Mouse (Mus musculus): ENCODE measurements around the gene Suox. TPM values are rescaled to one million over a fixed set of nuclear protein-coding genes. Genes with fewer than 3 reads are reported as not detected.
"Not testable (repeated sequence)": the region's sequence is repeated elsewhere in the genome, so short reads cannot be mapped to it uniquely, and the experiment has no call there.

Gene Suox
- polyA plus RNA-seq, 1 experiment from 2014 or later = 11.4 TPM

- Histone ChIP-seq H3K4me1 (ENCODE audit: control insufficient read depth in 2 of 2, insufficient read depth in 2 of 2, low read length in 2 of 2) (peaks cover 3 to 4% of the 10 kb centered on the region in 2 experiments; a peak in 2 of 4 replicates), H3K36me3 (ENCODE audit: control insufficient read depth, insufficient read depth, low read length) (0 out of 2 replicates have a peak, but pooled peaks cover 4% of the 10 kb centered on the region), H3K9ac (ENCODE audit: low read length) (no peak overlapping the region), H3K9me3 (ENCODE audit: control insufficient read depth, low read length) (no peaks in the 10 kb centered on the region), H3K27me3 (ENCODE audit: control insufficient read depth, insufficient read depth, low read length) (no peaks in the 10 kb centered on the region), H3K4me2 (ENCODE audit: low read length) (no peak overlapping the region), H3K27ac (replicated peaks in 1 of 2; ENCODE audit: control insufficient read depth in 1 of 2, insufficient read depth in 1 of 2, low read depth in 2 of 2, low read length in 2 of 2) (no peak overlapping the region), H3K4me3 (ENCODE audit: control insufficient read depth in 1 of 2, insufficient read depth in 1 of 2, low read depth in 1 of 2, low read length in 2 of 2) (no peak overlapping the region)
- ATAC-seq (ENCODE audit: insufficient number of reproducible peaks, insufficient read depth, low FRiP score, low read depth) = no peak
- 94% methylated on average over 13 of the region's 13 CpGs for WGBS
Observed at GRCm38 (mm10) chr10:128635697-128636096, 38.2 kb downstream of the Suox start.

GRCm38 (mm10) chr10:128631571-128631970 is 42.3 kb downstream of the Suox start:
- WGBS = 30% methylated on average over 6 of the region's 6 CpGs
- ATAC-seq (ENCODE audit: insufficient number of reproducible peaks, insufficient read depth, low FRiP score, low read depth) = no peak
- Histone ChIP-seq H3K4me2 (ENCODE audit: low read length) (no peak overlapping the region), H3K4me3 (ENCODE audit: control insufficient read depth in 1 of 2, insufficient read depth in 1 of 2, low read depth in 1 of 2, low read length in 2 of 2) (no peak overlapping the region), H3K9me3 (ENCODE audit: control insufficient read depth, low read length) (no peaks in the 10 kb centered on the region), H3K4me1 (ENCODE audit: control insufficient read depth in 2 of 2, insufficient read depth in 2 of 2, low read length in 2 of 2) (no peaks in the 10 kb centered on the region), H3K9ac (ENCODE audit: low read length) (no peak overlapping the region), H3K27ac (replicated peaks in 1 of 2; ENCODE audit: control insufficient read depth in 1 of 2, insufficient read depth in 1 of 2, low read depth in 2 of 2, low read length in 2 of 2) (no peak overlapping the region), H3K36me3 (ENCODE audit: control insufficient read depth, insufficient read depth, low read length) (0 out of 2 replicates have a peak, but pooled peaks cover 4% of the 10 kb centered on the region), H3K27me3 (ENCODE audit: control insufficient read depth, insufficient read depth, low read length) (no peaks in the 10 kb centered on the region)

- not testable (repeated sequence) for H3K9me3 ChIP-seq (ENCODE audit: control insufficient read depth, low read length); H3K36me3 ChIP-seq (ENCODE audit: control insufficient read depth, insufficient read depth, low read length); ATAC-seq (ENCODE audit: insufficient number of reproducible peaks, insufficient read depth, low FRiP score, low read depth); H3K4me3 ChIP-seq (ENCODE audit: control insufficient read depth in 1 of 2, insufficient read depth in 1 of 2, low read depth in 1 of 2, low read length in 2 of 2); H3K4me1 ChIP-seq (ENCODE audit: control insufficient read depth in 2 of 2, insufficient read depth in 2 of 2, low read length in 2 of 2); H3K9ac ChIP-seq (ENCODE audit: low read length); H3K27me3 ChIP-seq (ENCODE audit: control insufficient read depth, insufficient read depth, low read length); H3K4me2 ChIP-seq (ENCODE audit: low read length); H3K27ac ChIP-seq (replicated peaks in 1 of 2; ENCODE audit: control insufficient read depth in 1 of 2, insufficient read depth in 1 of 2, low read depth in 2 of 2, low read length in 2 of 2)
- 80% methylated on average over 5 of the region's 5 CpGs for WGBS
Observed at GRCm38 (mm10) chr10:128630306-128630705, 43.6 kb downstream of the Suox start.

- no peak overlapping the region for H3K4me2 ChIP-seq (ENCODE audit: low read length)
- H3K36me3 ChIP-seq (ENCODE audit: control insufficient read depth, insufficient read depth, low read length) = peaks cover 11% of the 10 kb centered on the region
- H3K9me3 ChIP-seq (ENCODE audit: control insufficient read depth, low read length) = no peaks in the 10 kb centered on the region
- H3K4me1 ChIP-seq (ENCODE audit: control insufficient read depth in 2 of 2, insufficient read depth in 2 of 2, low read length in 2 of 2) = peaks cover 2 to 7% of the 10 kb centered on the region in 2 experiments; a peak in 3 of 4 replicates
- no peak overlapping the region for H3K9ac ChIP-seq (ENCODE audit: low read length)
- WGBS = 70% methylated on average over 2 of the region's 2 CpGs
- H3K27me3 ChIP-seq (ENCODE audit: control insufficient read depth, insufficient read depth, low read length) = no peaks in the 10 kb centered on the region
- no peak overlapping the region for H3K4me3 ChIP-seq (ENCODE audit: control insufficient read depth in 1 of 2, insufficient read depth in 1 of 2, low read depth in 1 of 2, low read length in 2 of 2)
- no peak for ATAC-seq (ENCODE audit: insufficient number of reproducible peaks, insufficient read depth, low FRiP score, low read depth)
- no peak overlapping the region for H3K27ac ChIP-seq (replicated peaks in 1 of 2; ENCODE audit: control insufficient read depth in 1 of 2, insufficient read depth in 1 of 2, low read depth in 2 of 2, low read length in 2 of 2)
Observed at GRCm38 (mm10) chr10:128629746-128630145, 44.1 kb downstream of the Suox start.

GRCm38 (mm10) chr10:128627398-128628317 is 46.2 kb downstream of the Suox start:
- no peaks in the 10 kb centered on the region for H3K9me3 ChIP-seq (ENCODE audit: control insufficient read depth, low read length)
- peaks cover 2 to 7% of the 10 kb centered on the region in 2 experiments; a peak in 3 of 4 replicates for H3K4me1 ChIP-seq (ENCODE audit: control insufficient read depth in 2 of 2, insufficient read depth in 2 of 2, low read length in 2 of 2)
- H3K9ac ChIP-seq (ENCODE audit: low read length) = no peak overlapping the region
- H3K4me3 ChIP-seq (ENCODE audit: control insufficient read depth in 1 of 2, insufficient read depth in 1 of 2, low read depth in 1 of 2, low read length in 2 of 2) = no peak overlapping the region
- no peak overlapping the region for H3K27ac ChIP-seq (replicated peaks in 1 of 2; ENCODE audit: control insufficient read depth in 1 of 2, insufficient read depth in 1 of 2, low read depth in 2 of 2, low read length in 2 of 2)
- H3K27me3 ChIP-seq (ENCODE audit: control insufficient read depth, insufficient read depth, low read length) = no peaks in the 10 kb centered on the region
- peaks cover 26% of the 10 kb centered on the region for H3K36me3 ChIP-seq (ENCODE audit: control insufficient read depth, insufficient read depth, low read length)
- ATAC-seq (ENCODE audit: insufficient number of reproducible peaks, insufficient read depth, low FRiP score, low read depth) = no peak
- no peak overlapping the region for H3K4me2 ChIP-seq (ENCODE audit: low read length)
- 74% methylated on average over 10 of the region's 10 CpGs for WGBS

- peaks cover 2 to 7% of the 10 kb centered on the region in 2 experiments; a peak in 3 of 4 replicates for H3K4me1 ChIP-seq (ENCODE audit: control insufficient read depth in 2 of 2, insufficient read depth in 2 of 2, low read length in 2 of 2)
- peak; percentile 96 for ATAC-seq (ENCODE audit: insufficient number of reproducible peaks, insufficient read depth, low FRiP score, low read depth)
- H3K27ac ChIP-seq (replicated peaks in 1 of 2; ENCODE audit: control insufficient read depth in 1 of 2, insufficient read depth in 1 of 2, low read depth in 2 of 2, low read length in 2 of 2) = peak within 1 kb of the TSS; percentile 73 to 79
- H3K4me3 ChIP-seq (ENCODE audit: control insufficient read depth in 1 of 2, insufficient read depth in 1 of 2, low read depth in 1 of 2, low read length in 2 of 2) = peak within 1 kb of the TSS; percentile 90 to 94
- peak within 1 kb of the TSS; percentile 95 for H3K4me2 ChIP-seq (ENCODE audit: low read length)
- no peaks in the 10 kb centered on the region for H3K27me3 ChIP-seq (ENCODE audit: control insufficient read depth, insufficient read depth, low read length)
- no peaks in the 10 kb centered on the region for H3K9me3 ChIP-seq (ENCODE audit: control insufficient read depth, low read length)
- H3K9ac ChIP-seq (ENCODE audit: low read length) = peak within 1 kb of the TSS; percentile 96
- WGBS = 1% methylated on average over 40 of the region's 40 CpGs
- peaks cover 27% of the 10 kb centered on the region for H3K36me3 ChIP-seq (ENCODE audit: control insufficient read depth, insufficient read depth, low read length)
Observed at GRCm38 (mm10) chr10:128626311-128627310, 47.3 kb downstream of the Suox start, which contains the start of gene Rps26. Gene Rps26 (minus strand): TSS chr10:128626747.

- Histone ChIP-seq H3K27me3 (ENCODE audit: control insufficient read depth, insufficient read depth, low read length) (no peaks in the 10 kb centered on the region), H3K36me3 (ENCODE audit: control insufficient read depth, insufficient read depth, low read length) (peaks cover 27% of the 10 kb centered on the region), H3K9me3 (ENCODE audit: control insufficient read depth, low read length) (no peaks in the 10 kb centered on the region), H3K4me1 (ENCODE audit: control insufficient read depth in 2 of 2, insufficient read depth in 2 of 2, low read length in 2 of 2) (peaks cover 2 to 7% of the 10 kb centered on the region in 2 experiments; a peak in 3 of 4 replicates), H3K4me2 (ENCODE audit: low read length) (peak overlapping the region; percentile 95), H3K9ac (ENCODE audit: low read length) (peak overlapping the region; percentile 96), H3K27ac (replicated peaks in 1 of 2; ENCODE audit: control insufficient read depth in 1 of 2, insufficient read depth in 1 of 2, low read depth in 2 of 2, low read length in 2 of 2) (peak overlapping the region; percentile 73 to 79; a peak in 2 of 4 replicates), H3K4me3 (ENCODE audit: control insufficient read depth in 1 of 2, insufficient read depth in 1 of 2, low read depth in 1 of 2, low read length in 2 of 2) (peak overlapping the region; percentile 90 to 94)
- WGBS = 33% methylated on average over 7 of the region's 7 CpGs
- ATAC-seq (ENCODE audit: insufficient number of reproducible peaks, insufficient read depth, low FRiP score, low read depth) = no peak
Observed at GRCm38 (mm10) chr10:128625287-128625894, 48.5 kb downstream of the Suox start.

All from heart, embryonic 14.5 days (tissue).